Mouse (Mus musculus): ENCODE results near the gene Clock.

DNA sequence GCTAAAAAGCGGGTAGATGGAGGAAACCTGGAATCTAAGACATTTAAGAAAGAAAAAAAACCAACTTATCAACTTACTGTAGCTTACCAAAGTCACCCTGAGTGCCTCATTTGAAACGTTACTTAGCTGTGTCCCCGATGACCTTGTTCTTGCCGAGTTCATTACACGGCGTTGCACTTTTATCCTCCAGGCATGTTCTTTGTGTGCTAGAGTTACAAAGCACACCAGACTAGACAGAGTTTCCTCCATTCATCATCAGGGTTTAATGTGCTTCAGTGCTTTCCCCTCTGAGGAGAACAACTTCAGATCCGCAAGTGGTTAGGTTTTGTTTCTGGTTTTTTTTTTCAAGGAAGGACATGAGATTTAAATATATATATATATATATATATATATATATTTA, 139.8 kb downstream of the Clock start:
- TF ChIP-seq TAL1 (IDR thresholded peaks at IDR 0.05; ENCODE audit: low read length) = no peak
- no peak for TF ChIP-seq GATA1 (IDR thresholded peaks at IDR 0.05; ENCODE audit: low read length)

All from erythroblast, embryonic 14.5 days (primary cell).